Mouse (Mus musculus): Measurements from ENCODE around the gene Myo1h.

DNA sequence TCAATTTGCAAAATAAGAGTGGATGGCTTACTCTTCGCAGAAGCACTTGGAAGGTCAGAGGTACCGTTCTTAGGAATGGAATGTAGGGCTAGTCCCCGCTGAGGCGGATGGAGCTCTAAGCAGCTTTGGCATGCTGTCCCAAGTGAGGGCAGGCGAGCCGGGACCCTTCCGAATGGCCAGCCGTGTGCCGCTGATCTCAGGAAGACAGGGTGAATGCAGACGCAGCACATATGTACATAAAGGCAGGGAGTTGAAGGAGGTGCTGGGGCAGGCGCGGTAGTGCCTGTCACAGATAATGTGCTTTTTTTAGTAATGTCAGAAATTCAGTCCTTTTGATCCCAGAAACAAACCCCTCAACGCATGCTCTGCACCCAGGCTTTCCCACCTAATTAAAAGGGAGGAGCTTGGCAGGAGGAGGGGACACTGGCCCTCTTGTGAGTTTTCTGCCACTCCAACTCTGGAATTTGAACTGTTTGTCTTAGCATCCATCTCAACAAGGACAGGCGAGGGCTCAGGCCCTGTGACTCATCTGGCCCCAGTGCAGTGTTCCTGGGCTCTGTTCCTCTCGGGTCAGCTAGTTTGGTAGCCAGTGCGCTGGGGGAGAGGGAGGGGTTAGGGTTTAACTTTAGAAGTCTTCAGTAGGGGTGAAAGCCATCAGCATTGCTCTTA, 124.2 kb downstream of the Myo1h start:
- TF ChIP-seq CTCF (IDR thresholded peaks at IDR 0.05; ENCODE audit: low read depth), result no peak
- TF ChIP-seq EP300 (optimal IDR thresholded peaks at IDR 0.05), result no peak
